Mouse (Mus musculus) spleen, adult 2 months (tissue): ENCODE data around the gene Shroom3.

ENCODE experiments used
- CTCF ChIP-seq: fragments of 200-500 bp; IDR thresholded peaks from 2 replicates; pipeline ENCODE4 v1.5.1; 2011; ENCODE audit warnings: mild to moderate bottlenecking, inconsistent platforms; ENCODE audit not compliant: insufficient read depth, insufficient read length, insufficient replicate concordance; ENCODE audit errors: extremely low read depth
- POLR2A ChIP-seq: fragments of 200-500 bp; IDR thresholded peaks from 2 replicates; pipeline ENCODE4 v1.6.1; 2011; ENCODE audit warnings: low read depth, low read length, inconsistent platforms

DNA sequence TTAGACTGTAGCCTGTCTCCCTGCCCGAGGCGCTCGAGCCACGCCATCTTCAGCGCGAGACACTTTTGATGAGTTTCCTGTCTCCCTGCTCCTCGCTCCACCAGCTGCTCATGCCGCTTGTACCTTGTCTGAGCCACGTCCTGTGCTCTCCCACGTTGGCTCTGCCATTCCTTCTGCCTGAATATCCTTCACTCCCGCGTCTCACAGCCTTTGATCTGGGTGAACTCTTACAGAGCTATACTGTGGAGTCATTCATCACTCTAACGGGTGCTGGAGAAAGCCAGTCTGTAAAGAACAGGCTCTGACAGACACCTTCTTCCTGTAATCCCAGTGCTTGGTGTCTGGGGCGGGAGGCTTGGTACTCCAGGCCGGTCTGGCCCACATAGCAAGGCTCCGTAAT, 248.1 kb downstream of the Shroom3 start:
- no peak for TF ChIP-seq CTCF
- TF ChIP-seq POLR2A, result no peak
